Mouse (Mus musculus) heart, adult 2 months (tissue): Measurements from ENCODE around the gene Kcnk13.

Experiments used
- CTCF ChIP-seq: fragments of 200-600 bp; IDR thresholded peaks from 2 replicates; pipeline ENCODE4 v1.8.1; 2022; ENCODE audit warnings: antibody characterized with exemption, mild to moderate bottlenecking, moderate library complexity
- POLR2A ChIP-seq: fragments of 200-500 bp; IDR thresholded peaks from 2 replicates; pipeline ENCODE4 v1.6.1; 2011; ENCODE audit warnings: mild to moderate bottlenecking, low read depth, low read length, control low read depth; ENCODE audit not compliant: insufficient read depth

DNA sequence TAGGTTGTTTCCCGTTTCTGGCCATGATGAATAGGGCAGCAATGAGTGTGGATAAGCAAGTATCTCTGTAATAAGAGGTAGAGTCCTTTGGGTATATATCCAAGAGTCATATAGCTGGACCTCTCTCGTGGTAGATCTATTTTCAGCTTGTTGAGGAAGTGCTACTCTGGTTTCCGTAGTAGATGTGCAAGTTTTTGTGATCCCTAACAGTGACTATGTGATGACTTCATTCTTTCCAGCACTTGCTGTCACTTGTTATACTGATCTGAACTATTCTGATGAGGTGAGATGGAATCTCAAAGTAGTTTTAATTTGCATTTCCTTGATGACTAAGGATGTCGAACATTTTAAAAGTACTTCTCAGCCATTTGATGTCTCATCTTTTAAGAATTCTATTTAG, 15.2 kb downstream of the Kcnk13 start:
- no peak for TF ChIP-seq CTCF
- TF ChIP-seq POLR2A = no peak
